Mouse (Mus musculus) colon, adult 2 months (tissue): Measurements from ENCODE around the gene Fam205a3. TPM values are rescaled to one million over a fixed set of nuclear protein-coding genes. Genes with fewer than 3 reads are reported as not detected.

Source experiments
- polyA plus RNA-seq: library from polyadenylated mRNA; depleted of rRNA; stranded (reverse); fragments of >200 nt; gene quantifications from 2 replicates; pipeline ENCODE4 v1.2.3, GENCODE M21; 2012; rRNA removed

Gene Fam205a3
- 0.03 and 0.05 TPM in 2 replicates for polyA plus RNA-seq

GRCm38 (mm10) chr4:42318034-42318433 lies at the start of gene Fam205a3:
Gene Fam205a3, plus strand, starts transcription at chr4:42318334.

DNA sequence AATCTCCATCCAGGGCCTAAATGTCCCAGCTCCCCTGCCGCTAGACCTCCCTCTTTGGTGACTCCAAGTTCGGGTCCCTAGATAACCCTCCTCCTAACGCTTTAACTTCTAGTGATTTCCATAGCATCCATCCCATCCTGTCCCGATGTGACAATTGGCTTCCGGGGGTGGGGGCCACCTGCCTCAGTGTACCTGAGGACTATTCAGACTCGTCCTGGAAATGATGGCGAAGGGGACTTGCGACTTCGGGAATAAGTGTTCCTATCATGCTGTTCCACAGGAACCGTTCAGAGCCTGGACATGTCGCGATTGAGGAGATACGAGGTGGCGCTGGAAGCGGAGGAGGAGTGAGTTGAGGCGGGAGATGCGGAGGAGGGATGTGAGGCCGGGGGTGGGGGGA lies 24.2 kb upstream of the Fam205a3 start, which contains the start of gene Gm21953:
TSS of gene Gm21953 (plus strand) at position 301 of the 400 bp plus-strand sequence.

Other genes with a start within 250 kb of the Fam205a3 start
- gene Gm3893, start 227.1 kb upstream of the Fam205a3 start, polyA plus RNA-seq, result not detected in 2 replicates
- not detected in 2 replicates for gene Gm13304, start 203.5 kb upstream of the Fam205a3 start, polyA plus RNA-seq
- gene Gm13306, start 164.9 kb upstream of the Fam205a3 start, polyA plus RNA-seq, result not detected in 2 replicates
- gene Gm13305, start 149.7 kb upstream of the Fam205a3 start, polyA plus RNA-seq, result 0.09 TPM in 1 of 2 replicates, not detected in the other
- not detected in 2 replicates for gene Gm10600, start 77.7 kb upstream of the Fam205a3 start, polyA plus RNA-seq
- 6.7 TPM in 1 of 2 replicates, not detected in the other for gene Ccl21b, start 62.6 kb upstream of the Fam205a3 start, polyA plus RNA-seq
- not detected in 2 replicates for gene Gm21953, start 24.1 kb upstream of the Fam205a3 start, polyA plus RNA-seq
- not detected in 2 replicates for gene Gm21586, start 121.0 kb downstream of the Fam205a3 start, polyA plus RNA-seq
- gene Gm2163, start 148.4 kb downstream of the Fam205a3 start, polyA plus RNA-seq, result 0.07 and 0.08 TPM in 2 replicates
- gene Fam205a2, start 209.8 kb downstream of the Fam205a3 start, polyA plus RNA-seq, result 0.03 and 0.05 TPM in 2 replicates